ENCODE assay signal across 18 mouse cellular contexts in genomic region chr1:135427390-135427789, GRCm38 (mm10). TPM values are rescaled to one million over a fixed set of nuclear protein-coding genes. Genes with fewer than 3 reads are reported as not detected.
A peak's percentile ranks its signal among the peaks of the same experiment; 100 is the strongest.
DNase-seq lines count a peak whose midpoint lies in the region; ATAC-seq and TF ChIP-seq lines count a peak whose summit lies in the region.
"Had no signal": no experiment of that assay in that cellular context is flagged by ENCODE, and none has a peak within 500 bp of the region (broad histone marks: within the 10 kb centered on the region; RNA-seq: fewer than 3 reads in every experiment).

No protein-coding gene starts in this region.

- no peaks in the 10 kb centered on the region for H3K9me3 ChIP-seq in hindbrain, embryonic 10.5 days
- no peaks in the 10 kb centered on the region for H3K9me3 ChIP-seq in hindbrain, embryonic 11.5 days (ENCODE audit: control insufficient read depth, low read length)
- no peaks in the 10 kb centered on the region for H3K9me3 ChIP-seq in midbrain, embryonic 11.5 days (ENCODE audit: control insufficient read depth, low read length)
- H3K9me3 ChIP-seq in midbrain, embryonic 16.5 days (replicated peaks; ENCODE audit: control insufficient read depth, low read length, poor library complexity, severe bottlenecking): no peaks in the 10 kb centered on the region
- no peaks in the 10 kb centered on the region for H3K9me3 ChIP-seq in embryonic facial prominence, embryonic 10.5 days
- no peaks in the 10 kb centered on the region for H3K9me3 ChIP-seq in midbrain, embryonic 14.5 days (ENCODE audit: control insufficient read depth, low read length)
- H3K9me3 ChIP-seq: embryonic facial prominence, embryonic 15.5 days; hindbrain, embryonic 15.5 days had no signal

- no peaks in the 10 kb centered on the region for H3K27me3 ChIP-seq in hindbrain, embryonic 10.5 days (ENCODE audit: insufficient read depth, poor library complexity, severe bottlenecking)
- no peaks in the 10 kb centered on the region for H3K27me3 ChIP-seq in hindbrain, embryonic 11.5 days (ENCODE audit: control insufficient read depth, insufficient read depth, low read length)
- no peaks in the 10 kb centered on the region for H3K27me3 ChIP-seq in midbrain, embryonic 11.5 days (ENCODE audit: control insufficient read depth, insufficient read depth, low read length)
- no peaks in the 10 kb centered on the region for H3K27me3 ChIP-seq in midbrain, embryonic 16.5 days (ENCODE audit: control insufficient read depth, insufficient read depth, low read depth, low read length)
- no peaks in the 10 kb centered on the region for H3K27me3 ChIP-seq in embryonic facial prominence, embryonic 10.5 days (replicated peaks; ENCODE audit: low read depth, poor library complexity, severe bottlenecking)
- H3K27me3 ChIP-seq in midbrain, embryonic 14.5 days (ENCODE audit: control insufficient read depth, insufficient read depth, low read length): no peaks in the 10 kb centered on the region
- no peaks in the 10 kb centered on the region for H3K27me3 ChIP-seq in cerebellum, adult 2 months (ENCODE audit: control insufficient read depth, insufficient read depth, low read length)
- H3K27me3 ChIP-seq: embryonic facial prominence, embryonic 15.5 days; hindbrain, embryonic 15.5 days had no signal

- no peak for TF ChIP-seq POLR2A in cerebellum, adult 2 months (IDR thresholded peaks at IDR 0.05; ENCODE audit: borderline replicate concordance, insufficient read depth, low read length)

- whole genome bisulfite sequencing in hindbrain, embryonic 10.5 days: 91% methylated on average over 6 of the region's 6 CpGs
- 93% methylated on average over 6 of the region's 6 CpGs for WGBS in hindbrain, embryonic 11.5 days
- 87% methylated on average over 6 of the region's 6 CpGs for WGBS in midbrain, embryonic 11.5 days
- WGBS in midbrain, embryonic 16.5 days: 83% methylated on average over 6 of the region's 6 CpGs
- 91% methylated on average over 6 of the region's 6 CpGs for WGBS in embryonic facial prominence, embryonic 10.5 days
- WGBS in midbrain, embryonic 14.5 days: 95% methylated on average over 6 of the region's 6 CpGs
- 81% methylated on average over 6 of the region's 6 CpGs for WGBS in cerebellum, adult 2 months

- ATAC-seq in hindbrain, embryonic 11.5 days (ENCODE audit: low FRiP score): no peak
- ATAC-seq in midbrain, embryonic 11.5 days (ENCODE audit: low FRiP score): no peak
- ATAC-seq in midbrain, embryonic 16.5 days: no peak
- no peak for ATAC-seq in midbrain, embryonic 14.5 days (ENCODE audit: low FRiP score, low TSS enrichment)

- TF ChIP-seq CTCF in cerebellum, adult 2 months (IDR thresholded peaks at IDR 0.05; ENCODE audit: borderline replicate concordance, insufficient read depth, low read depth, low read length): no peak

- H3K36me3 ChIP-seq in hindbrain, embryonic 10.5 days: peaks cover 52% of the 10 kb centered on the region
- no peaks in the 10 kb centered on the region for H3K36me3 ChIP-seq in hindbrain, embryonic 11.5 days (ENCODE audit: control insufficient read depth, insufficient read depth, low read length)
- peaks cover 10% of the 10 kb centered on the region; the same call in 1 of the 2 replicates for H3K36me3 ChIP-seq in midbrain, embryonic 11.5 days (ENCODE audit: control insufficient read depth, insufficient read depth, low read length)
- H3K36me3 ChIP-seq in midbrain, embryonic 16.5 days (ENCODE audit: control insufficient read depth, insufficient read depth, low read length): peaks cover 11% of the 10 kb centered on the region; the same call in 1 of the 2 replicates
- H3K36me3 ChIP-seq in embryonic facial prominence, embryonic 10.5 days (replicated peaks): peaks cover 49% of the 10 kb centered on the region
- H3K36me3 ChIP-seq in midbrain, embryonic 14.5 days (ENCODE audit: control insufficient read depth, insufficient read depth, low read length): peaks cover 35% of the 10 kb centered on the region

- no peak overlapping the region for H3K9ac ChIP-seq in hindbrain, embryonic 11.5 days (ENCODE audit: low read depth, low read length)
- no peak overlapping the region for H3K9ac ChIP-seq in midbrain, embryonic 11.5 days (ENCODE audit: low read length)
- no peak overlapping the region for H3K9ac ChIP-seq in midbrain, embryonic 16.5 days (ENCODE audit: low read depth, low read length)
- H3K9ac ChIP-seq in midbrain, embryonic 14.5 days (replicated peaks; ENCODE audit: low read length): no peak overlapping the region
- H3K9ac ChIP-seq: embryonic facial prominence, embryonic 15.5 days; hindbrain, embryonic 15.5 days had no signal

- H3K4me2 ChIP-seq in hindbrain, embryonic 11.5 days (replicated peaks; ENCODE audit: low read depth, low read length): no peak overlapping the region
- peak overlapping the region; percentile 60; the same call in 1 of the 2 replicates for H3K4me2 ChIP-seq in midbrain, embryonic 11.5 days
- no peak overlapping the region for H3K4me2 ChIP-seq in midbrain, embryonic 16.5 days (ENCODE audit: low read length)
- H3K4me2 ChIP-seq in midbrain, embryonic 14.5 days (ENCODE audit: low read length): peak overlapping the region; percentile 59; the same call in 1 of the 2 replicates

- H3K4me3 ChIP-seq in hindbrain, embryonic 10.5 days: peak overlapping the region; percentile 6; the same call in 1 of the 2 replicates
- H3K4me3 ChIP-seq in hindbrain, embryonic 11.5 days (ENCODE audit: low read depth, low read length): no peak overlapping the region
- no peak overlapping the region for H3K4me3 ChIP-seq in midbrain, embryonic 11.5 days (ENCODE audit: low read depth, low read length)
- H3K4me3 ChIP-seq in midbrain, embryonic 16.5 days (ENCODE audit: low read depth, low read length): no peak overlapping the region
- peak overlapping the region; percentile 84; the same call in 1 of the 2 replicates for H3K4me3 ChIP-seq in embryonic facial prominence, embryonic 10.5 days
- H3K4me3 ChIP-seq in midbrain, embryonic 14.5 days (replicated peaks; ENCODE audit: low read depth, low read length): no peak overlapping the region
- H3K4me3 ChIP-seq in cerebellum, adult 2 months (replicated peaks; ENCODE audit: insufficient read depth, low read depth, low read length): no peak overlapping the region
- H3K4me3 ChIP-seq: gastrocnemius, adult 2 months; heart, adult 2 months; hindbrain, embryonic 15.5 days had no signal

- H3K4me1 ChIP-seq in hindbrain, embryonic 10.5 days (replicated peaks): peaks cover 45% of the 10 kb centered on the region
- peaks cover 3% of the 10 kb centered on the region; the same call in 1 of the 2 replicates for H3K4me1 ChIP-seq in hindbrain, embryonic 11.5 days (replicated peaks; ENCODE audit: control insufficient read depth, insufficient read depth, low read length)
- H3K4me1 ChIP-seq in midbrain, embryonic 11.5 days (ENCODE audit: control insufficient read depth, insufficient read depth, low read length): peaks cover 24% of the 10 kb centered on the region
- peaks cover 27% of the 10 kb centered on the region for H3K4me1 ChIP-seq in midbrain, embryonic 16.5 days (ENCODE audit: control insufficient read depth, insufficient read depth, low read length)
- peaks cover 34% of the 10 kb centered on the region for H3K4me1 ChIP-seq in embryonic facial prominence, embryonic 10.5 days
- H3K4me1 ChIP-seq in midbrain, embryonic 14.5 days (ENCODE audit: control insufficient read depth, insufficient read depth, low read length): peaks cover 22% of the 10 kb centered on the region
- H3K4me1 ChIP-seq in cerebellum, adult 2 months (ENCODE audit: control insufficient read depth, insufficient read depth, low read length): peaks cover 4% of the 10 kb centered on the region; the same call in 1 of the 2 replicates

- H3K27ac ChIP-seq in hindbrain, embryonic 10.5 days: no peak overlapping the region
- H3K27ac ChIP-seq in hindbrain, embryonic 11.5 days (ENCODE audit: low read depth, low read length): no peak overlapping the region
- no peak overlapping the region for H3K27ac ChIP-seq in midbrain, embryonic 11.5 days (ENCODE audit: low read depth, low read length)
- H3K27ac ChIP-seq in midbrain, embryonic 16.5 days (ENCODE audit: low read length): no peak overlapping the region
- H3K27ac ChIP-seq in embryonic facial prominence, embryonic 10.5 days (replicated peaks): no peak overlapping the region
- no peak overlapping the region for H3K27ac ChIP-seq in midbrain, embryonic 14.5 days (replicated peaks; ENCODE audit: low read depth, low read length)
- no peak overlapping the region for H3K27ac ChIP-seq in cerebellum, adult 2 months (ENCODE audit: insufficient read depth, low read length)
- H3K27ac ChIP-seq: embryonic facial prominence, embryonic 15.5 days; gastrocnemius, adult 2 months; heart, adult 2 months; hindbrain, embryonic 15.5 days had no signal

- DNase-seq in hindbrain, embryonic 10.5 days (ENCODE audit: low spot score): no peak
- DNase-seq in hindbrain, embryonic 11.5 days (ENCODE audit: low spot score): no peak
- DNase-seq in midbrain, embryonic 11.5 days (ENCODE audit: low spot score, missing footprints): no peak
- no peak for DNase-seq in embryonic facial prominence, embryonic 10.5 days (ENCODE audit: low spot score)
- no peak for DNase-seq in midbrain, embryonic 14.5 days
- no peak for DNase-seq in cerebellum, adult 2 months
- no peak for DNase-seq in layer of hippocampus, postnatal 10 days (ENCODE audit: low spot score in 2 of 2)
- DNase-seq: adrenal gland, postnatal 25 days; gastrocnemius, adult 2 months; heart, adult 2 months; kidney, adult 11 months; kidney, postnatal 25 days; layer of hippocampus, adult 9-11 months; liver; lung, adult 2 months had no signal

RNA-seq across cellular contexts. Expression of gene Ipo9, which starts 2.9 kb away (rescaled TPM):
- 164 and 186 TPM in 2 replicates for polyA plus RNA-seq in hindbrain, embryonic 10.5 days (2016; fragmentation: Nextera tagmentation; extraction: Ambion mirVana)
- polyA plus RNA-seq in hindbrain, embryonic 11.5 days (2014; fragmentation: Nextera tagmentation; extraction: Ambion mirVana): 176 and 217 TPM in 2 replicates
- 167 and 188 TPM in 2 replicates for polyA plus RNA-seq in midbrain, embryonic 11.5 days (2014; fragmentation: Nextera tagmentation; extraction: Ambion mirVana)
- 111 and 112 TPM in 2 replicates for polyA plus RNA-seq in midbrain, embryonic 16.5 days (2015; fragmentation: Nextera tagmentation; extraction: Ambion mirVana)
- 182 and 203 TPM in 2 replicates for polyA plus RNA-seq in embryonic facial prominence, embryonic 10.5 days (2016; fragmentation: Nextera tagmentation; extraction: Ambion mirVana)
- polyA plus RNA-seq in midbrain, embryonic 14.5 days (2014; fragmentation: Nextera tagmentation; extraction: Ambion mirVana): 126 and 127 TPM in 2 replicates
- 139 and 157 TPM in 2 replicates for polyA plus RNA-seq in cerebellum, adult 2 months (2012; rRNA removed)
- total RNA-seq in layer of hippocampus, postnatal 10 days (2021): 100 to 1,000 TPM; 152 to 165 TPM

RNA-seq across cellular contexts. Expression of gene Shisa4, which starts 52.4 kb away (rescaled TPM):
- 63.3 and 72.2 TPM in 2 replicates for polyA plus RNA-seq in hindbrain, embryonic 10.5 days (2016; fragmentation: Nextera tagmentation; extraction: Ambion mirVana)
- 40.1 and 44.5 TPM in 2 replicates for polyA plus RNA-seq in hindbrain, embryonic 11.5 days (2014; fragmentation: Nextera tagmentation; extraction: Ambion mirVana)
- 46.5 and 47.2 TPM in 2 replicates for polyA plus RNA-seq in midbrain, embryonic 11.5 days (2014; fragmentation: Nextera tagmentation; extraction: Ambion mirVana)
- polyA plus RNA-seq in midbrain, embryonic 16.5 days (2015; fragmentation: Nextera tagmentation; extraction: Ambion mirVana): 109 and 119 TPM in 2 replicates
- polyA plus RNA-seq in embryonic facial prominence, embryonic 10.5 days (2016; fragmentation: Nextera tagmentation; extraction: Ambion mirVana): 53.5 and 55.9 TPM in 2 replicates
- 59.3 and 93.6 TPM in 2 replicates for polyA plus RNA-seq in midbrain, embryonic 14.5 days (2014; fragmentation: Nextera tagmentation; extraction: Ambion mirVana)
- 130 and 147 TPM in 2 replicates for polyA plus RNA-seq in cerebellum, adult 2 months (2012; rRNA removed)
- 100 to 1,000 TPM in 1 of 2 experiments, 10 to 100 TPM in 1; 99.4 to 105 TPM for total RNA-seq in layer of hippocampus, postnatal 10 days (2021)

Comparison
In these comparisons a context has a peak if more than half of its experiments do, and no peak if none do; other contexts are left out.
1. H3K4me3 ChIP-seq: peak in hindbrain, embryonic 10.5 days (single experiment) and embryonic facial prominence, embryonic 10.5 days (single experiment); none in hindbrain, embryonic 11.5 days (single experiment), midbrain, embryonic 11.5 days (single experiment), midbrain, embryonic 16.5 days (single experiment), midbrain, embryonic 14.5 days (single experiment) and cerebellum, adult 2 months (single experiment).
2. H3K4me2 ChIP-seq: peak in midbrain, embryonic 11.5 days (single experiment) and midbrain, embryonic 14.5 days (single experiment); none in hindbrain, embryonic 11.5 days (single experiment) and midbrain, embryonic 16.5 days (single experiment).